Mouse (Mus musculus) CH12.LX (cell line): ENCODE results near the gene Tradd.
A peak's percentile ranks its signal among the peaks of the same experiment; 100 is the strongest.
"Not testable (repeated sequence)": the region's sequence is repeated elsewhere in the genome, so short reads cannot be mapped to it uniquely, and the experiment has no call there.

Experiments used
- CHD2 ChIP-seq: IDR thresholded peaks from 2 replicates; pipeline ENCODE4 v1.6.1; 2011; ENCODE audit warnings: low read length, improper control_type of control experiment
- CTCF ChIP-seq, 2 experiments: IDR thresholded peaks in 1 of 2; conservative IDR thresholded peaks in 1 of 2; 2 replicates each; pipeline ENCODE4 v1.5.1; 2011 to 2012; ENCODE audit warnings: low read depth in 2 of 2, low read length in 2 of 2, improper control_type of control experiment in 1 of 2, inconsistent platforms in 1 of 2, mild to moderate bottlenecking in 1 of 2, moderate library complexity in 1 of 2
- EP300 ChIP-seq: IDR thresholded peaks from 2 replicates; pipeline ENCODE4 v1.6.1; 2011; ENCODE audit warnings: low read length, improper control_type of control experiment
- ETS1 ChIP-seq: conservative IDR thresholded peaks from 2 replicates; pipeline ENCODE4 v1.6.1; 2012; ENCODE audit warnings: low read depth, mild to moderate bottlenecking, inconsistent platforms, low read length, improper control_type of control experiment, moderate library complexity
- MAFK ChIP-seq: IDR thresholded peaks from 2 replicates; pipeline ENCODE4 v1.6.1; 2011; ENCODE audit warnings: low read length, improper control_type of control experiment; ENCODE audit not compliant: insufficient replicate concordance
- MXI1 ChIP-seq: IDR thresholded peaks from 2 replicates; pipeline ENCODE4 v1.6.1; 2011; ENCODE audit warnings: mild to moderate bottlenecking, low read depth, low read length, improper control_type of control experiment
- POLR2A ChIP-seq: IDR thresholded peaks from 2 replicates; pipeline ENCODE4 v1.6.1; 2011; ENCODE audit warnings: low read depth, mild to moderate bottlenecking, improper control_type of control experiment, low read length
- SMC3 ChIP-seq: IDR thresholded peaks from 2 replicates; pipeline ENCODE4 v1.6.1; 2011; ENCODE audit warnings: low read depth, low read length, improper control_type of control experiment
- TBP ChIP-seq: conservative IDR thresholded peaks from 2 replicates; pipeline ENCODE4 v1.6.1; 2011; ENCODE audit warnings: low read depth, low read length, improper control_type of control experiment
- USF1 ChIP-seq: IDR thresholded peaks from 2 replicates; pipeline ENCODE4 v1.6.1; 2014; ENCODE audit warnings: low read depth, mild to moderate bottlenecking, inconsistent platforms, low read length, improper control_type of control experiment
- USF2 ChIP-seq: conservative IDR thresholded peaks from 2 replicates; pipeline ENCODE4 v1.6.1; 2011; ENCODE audit warnings: low read depth, low read length, improper control_type of control experiment
- ZMIZ1 ChIP-seq: IDR thresholded peaks from 2 replicates; pipeline ENCODE4 v1.6.1; 2012; ENCODE audit warnings: low read depth, mild to moderate bottlenecking, inconsistent platforms, low read length, improper control_type of control experiment
- ZNF384 ChIP-seq: IDR thresholded peaks from 2 replicates; pipeline ENCODE4 v1.6.1; 2012; ENCODE audit warnings: low read depth, low read length, improper control_type of control experiment, inconsistent platforms

DNA sequence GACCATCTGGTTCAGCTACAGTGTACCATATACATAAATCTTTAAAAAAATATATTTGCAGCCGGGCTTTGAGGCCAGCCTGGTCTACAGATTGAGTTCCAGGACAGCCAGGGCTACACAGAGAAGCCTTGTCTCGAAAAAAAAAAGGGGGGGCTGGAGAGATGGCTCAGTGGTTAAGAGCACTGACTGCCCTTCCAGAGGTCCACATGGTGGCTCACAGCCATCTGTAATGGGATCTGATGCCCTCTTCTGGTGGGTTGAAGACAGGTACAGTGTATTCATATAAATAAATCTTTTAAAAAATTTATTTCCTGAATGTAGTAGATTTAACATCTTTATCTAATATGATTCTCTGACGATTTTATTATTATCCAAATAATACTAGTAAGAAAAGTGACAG, 27.4 kb upstream of the Tradd start:
- not testable (repeated sequence) for TF ChIP-seq EP300, TBP, MAFK, USF1, ETS1, POLR2A, USF2, MXI1, ZMIZ1, ZNF384, CHD2, SMC3
- TF ChIP-seq CTCF (conservative IDR thresholded peaks at IDR 0.05 in 1 of 2, IDR thresholded peaks at IDR 0.05 in 1 of 2; ENCODE audit: low read depth in 2 of 2, low read length in 2 of 2), result peak in 1 of 2 experiments; percentile 42; a peak in 2 of 4 replicates
